Mouse (Mus musculus): ENCODE data around the gene Cntfr. TPM values are rescaled to one million over a fixed set of nuclear protein-coding genes. Genes with fewer than 3 reads are reported as not detected.

The Cntfr gene
- polyA plus RNA-seq, 1 experiment from 2014 or later = 33.0 TPM

DNA sequence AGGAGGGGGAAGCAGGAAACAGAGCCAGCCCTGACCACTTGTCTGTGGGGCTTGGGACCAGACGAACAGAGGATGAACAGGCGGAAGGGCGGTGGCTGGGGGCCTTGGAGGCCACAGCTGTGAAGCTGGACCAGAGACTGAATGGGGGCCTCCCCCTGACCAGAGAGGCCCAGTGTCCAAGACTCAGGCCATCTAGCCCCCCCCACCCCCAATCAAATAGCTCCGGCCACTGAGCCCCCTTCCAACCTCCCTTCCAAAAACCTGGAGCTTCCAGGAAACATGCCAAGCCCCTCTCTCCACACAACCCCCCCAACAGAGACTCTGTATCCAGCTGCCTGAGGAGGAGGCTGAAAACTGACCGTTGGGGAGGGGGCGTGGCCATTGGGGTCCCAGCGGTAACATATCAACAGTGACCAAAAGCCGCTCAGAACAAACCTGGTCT lies 24.3 kb downstream of the Cntfr start:
- Histone ChIP-seq H3K4me2 (peak overlapping the region; percentile 15; the same call in 1 of the 2 replicates), H3K4me1 (replicated peaks) (peaks cover 54% of the 10 kb centered on the region), H3K27me3 (no peaks in the 10 kb centered on the region), H3K36me3 (no peaks in the 10 kb centered on the region), H3K4me3 (no peak overlapping the region), H3K9ac (no peak overlapping the region), H3K9me3 (no peaks in the 10 kb centered on the region), H3K27ac (replicated peaks) (0 out of 2 replicates have a peak overlapping the region, but pooled peaks have one; percentile 28)
- no peak for ATAC-seq (ENCODE audit: low FRiP score, low read depth)
- WGBS = 37% methylated on average over 8 of the region's 8 CpGs

DNA sequence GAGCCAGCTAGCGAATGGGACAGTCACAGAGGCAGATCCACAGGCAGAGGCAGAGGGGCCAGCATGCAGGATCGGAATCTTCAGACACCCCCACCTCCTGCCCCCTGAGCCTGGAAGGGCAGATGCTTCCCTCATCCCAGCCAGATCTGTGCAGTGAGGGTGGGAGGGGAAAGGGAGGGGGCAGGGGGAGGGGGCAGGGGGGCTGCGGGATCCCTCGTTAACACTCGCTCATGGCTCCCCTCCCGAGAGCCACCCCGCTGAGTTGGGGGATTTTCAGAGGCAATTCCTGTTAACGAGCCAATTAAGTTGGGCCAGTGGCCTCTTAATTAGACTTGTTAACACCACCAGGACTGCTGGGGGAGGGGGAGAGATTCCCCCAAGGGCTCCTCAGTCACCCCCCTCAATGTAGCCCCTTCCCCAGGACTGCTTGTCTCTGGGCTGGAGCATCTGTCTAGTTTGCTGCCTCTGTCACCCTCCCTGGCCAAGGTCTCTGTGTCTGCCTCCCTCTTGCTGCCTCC lies 24.9 kb downstream of the Cntfr start:
- peak; percentile 39 for ATAC-seq (ENCODE audit: low FRiP score, low read depth)
- Histone ChIP-seq H3K27ac (replicated peaks) (0 out of 2 replicates have a peak overlapping the region, but pooled peaks have one; percentile 28), H3K27me3 (no peaks in the 10 kb centered on the region), H3K4me1 (replicated peaks) (peaks cover 49% of the 10 kb centered on the region), H3K4me2 (peak overlapping the region; percentile 15; the same call in 1 of the 2 replicates), H3K9me3 (no peaks in the 10 kb centered on the region), H3K4me3 (no peak overlapping the region), H3K9ac (no peak overlapping the region), H3K36me3 (no peaks in the 10 kb centered on the region)
- 12% methylated on average over 7 of the region's 8 CpGs for WGBS

DNA sequence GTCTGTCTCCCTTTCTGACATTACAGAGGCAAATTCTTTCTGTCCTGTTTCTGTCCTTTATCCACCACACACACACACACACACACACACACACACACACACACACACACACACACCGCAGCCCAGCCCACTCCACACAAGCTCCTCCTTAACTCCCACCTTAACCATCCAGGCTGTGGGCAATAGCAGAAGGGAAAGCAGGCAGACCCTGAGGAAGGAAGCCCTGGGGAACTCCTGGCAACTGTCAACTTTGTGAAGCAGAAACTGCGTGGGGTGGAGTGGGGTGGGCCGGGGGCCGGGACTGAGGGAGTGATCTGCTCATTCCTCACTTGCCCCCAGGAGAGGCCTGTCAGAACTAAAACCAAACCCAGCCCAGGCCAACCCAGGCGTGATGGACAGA lies 25.4 kb downstream of the Cntfr start:
- Histone ChIP-seq H3K27me3 (no peaks in the 10 kb centered on the region), H3K9me3 (no peaks in the 10 kb centered on the region), H3K4me3 (no peak overlapping the region), H3K4me2 (peak overlapping the region; percentile 15; the same call in 1 of the 2 replicates), H3K27ac (replicated peaks) (no peak overlapping the region), H3K4me1 (replicated peaks) (peaks cover 44% of the 10 kb centered on the region), H3K9ac (no peak overlapping the region), H3K36me3 (no peaks in the 10 kb centered on the region)
- 36% methylated on average over 5 of the region's 5 CpGs for WGBS
- no peak for ATAC-seq (ENCODE audit: low FRiP score, low read depth)

DNA sequence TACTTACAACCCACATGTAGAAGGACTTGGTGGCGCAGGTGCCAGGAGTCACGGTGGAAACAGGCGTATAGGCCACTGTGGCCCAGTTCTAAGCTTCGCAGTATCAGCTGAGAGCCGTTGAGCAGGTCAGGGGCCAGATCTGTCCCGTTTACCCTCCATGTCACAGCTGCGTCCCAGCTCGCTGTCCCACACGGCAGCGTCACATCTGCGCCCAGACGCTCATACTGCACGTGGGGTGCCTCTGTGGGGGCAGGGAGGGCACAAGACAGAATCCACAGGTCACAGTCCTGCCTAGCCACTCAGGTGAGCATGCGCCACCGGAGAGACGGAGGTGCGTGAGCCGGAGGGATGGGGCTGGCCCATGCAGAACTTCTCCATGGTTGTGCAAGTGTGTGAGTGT lies 26.1 kb downstream of the Cntfr start:
- Histone ChIP-seq H3K27ac (replicated peaks) (no peak overlapping the region), H3K9ac (no peak overlapping the region), H3K4me2 (no peak overlapping the region), H3K4me1 (replicated peaks) (peaks cover 37% of the 10 kb centered on the region), H3K27me3 (no peaks in the 10 kb centered on the region), H3K4me3 (no peak overlapping the region), H3K9me3 (no peaks in the 10 kb centered on the region), H3K36me3 (no peaks in the 10 kb centered on the region)
- ATAC-seq (ENCODE audit: low FRiP score, low read depth) = no peak
- WGBS = 82% methylated on average over 18 of the region's 18 CpGs

DNA sequence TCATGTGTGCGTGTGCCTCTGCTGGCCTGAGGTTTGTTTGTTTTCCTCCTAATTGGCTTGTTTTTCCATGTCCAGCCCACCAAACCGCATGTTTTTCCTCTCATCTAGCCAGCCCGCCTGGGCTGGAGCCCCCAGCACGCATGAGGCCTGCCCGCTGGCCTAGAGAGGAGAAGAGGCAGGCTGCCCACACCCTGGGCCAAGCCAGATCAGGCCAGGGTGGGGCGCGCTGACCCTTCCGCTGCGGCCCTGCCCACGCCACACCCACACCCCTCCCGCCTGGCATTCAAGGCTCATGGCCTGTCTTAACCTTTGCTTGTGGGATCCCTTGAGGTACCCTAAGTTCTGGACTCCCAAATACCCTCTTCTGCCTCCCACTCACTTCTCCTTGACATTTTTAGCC lies 30.2 kb downstream of the Cntfr start:
- 82% methylated on average over 11 of the region's 11 CpGs for WGBS
- no peak overlapping the region for H3K4me3 ChIP-seq
- no peak overlapping the region for H3K27ac ChIP-seq (replicated peaks)
- no peak for ATAC-seq (ENCODE audit: low FRiP score, low read depth)
- no peaks in the 10 kb centered on the region for H3K36me3 ChIP-seq
- no peaks in the 10 kb centered on the region for H3K9me3 ChIP-seq
- H3K4me1 ChIP-seq (replicated peaks) = peaks cover 34% of the 10 kb centered on the region
- no peaks in the 10 kb centered on the region for H3K27me3 ChIP-seq
- H3K4me2 ChIP-seq = no peak overlapping the region
- no peak overlapping the region for H3K9ac ChIP-seq

- ATAC-seq (ENCODE audit: low FRiP score, low read depth) = no peak; the same call in 1 of the 2 replicates
- Histone ChIP-seq H3K27ac (replicated peaks) (no peak overlapping the region), H3K4me1 (replicated peaks) (peaks cover 41% of the 10 kb centered on the region), H3K27me3 (no peaks in the 10 kb centered on the region), H3K4me3 (no peak overlapping the region), H3K9me3 (no peaks in the 10 kb centered on the region), H3K9ac (no peak overlapping the region), H3K4me2 (no peak overlapping the region), H3K36me3 (no peaks in the 10 kb centered on the region)
- WGBS = 14% methylated on average over 7 of the region's 8 CpGs
Measured at GRCm38 (mm10) chr4:41665009-41665675, 31.7 kb downstream of the Cntfr start.

- Histone ChIP-seq H3K36me3 (no peaks in the 10 kb centered on the region), H3K27me3 (no peaks in the 10 kb centered on the region), H3K4me2 (no peak overlapping the region), H3K9ac (no peak overlapping the region), H3K9me3 (no peaks in the 10 kb centered on the region), H3K4me1 (replicated peaks) (peaks cover 47% of the 10 kb centered on the region), H3K4me3 (no peak overlapping the region), H3K27ac (replicated peaks) (no peak overlapping the region)
- no peak for ATAC-seq (ENCODE audit: low FRiP score, low read depth)
- 55% methylated on average over 7 of the region's 7 CpGs for WGBS
Measured at GRCm38 (mm10) chr4:41664533-41664932, 32.4 kb downstream of the Cntfr start.

DNA sequence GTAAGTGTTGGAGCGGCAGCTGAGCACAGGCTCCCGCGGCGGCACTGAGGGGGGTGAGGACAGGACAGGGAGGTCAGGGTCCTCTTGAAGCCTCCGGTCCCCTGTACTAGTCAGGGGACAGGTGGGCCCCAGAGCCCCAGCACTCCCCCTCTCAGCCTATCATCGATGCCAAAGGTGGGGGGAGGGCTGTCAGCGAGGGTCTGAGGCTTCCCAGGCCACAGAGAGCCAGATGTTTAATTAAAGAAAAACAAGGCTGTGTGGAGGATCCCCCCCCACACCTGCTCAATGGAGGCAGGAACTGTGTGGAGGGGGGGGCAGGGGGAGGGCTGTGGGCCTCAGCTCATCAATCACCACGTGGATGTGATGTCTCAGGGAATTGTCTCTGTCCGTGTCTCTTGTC lies 33.3 kb downstream of the Cntfr start:
- ATAC-seq (ENCODE audit: low FRiP score, low read depth) = 0 out of 2 replicates have a peak, but pooled peaks have one; percentile 9
- H3K4me3 ChIP-seq = no peak overlapping the region
- H3K27ac ChIP-seq (replicated peaks) = no peak overlapping the region
- peaks cover 53% of the 10 kb centered on the region for H3K4me1 ChIP-seq (replicated peaks)
- H3K36me3 ChIP-seq = no peaks in the 10 kb centered on the region
- H3K4me2 ChIP-seq = no peak overlapping the region
- no peaks in the 10 kb centered on the region for H3K9me3 ChIP-seq
- 33% methylated on average over 9 of the region's 9 CpGs for WGBS
- H3K9ac ChIP-seq = no peak overlapping the region
- no peaks in the 10 kb centered on the region for H3K27me3 ChIP-seq

- Histone ChIP-seq H3K36me3 (no peaks in the 10 kb centered on the region), H3K4me2 (no peak overlapping the region), H3K9ac (no peak overlapping the region), H3K4me3 (no peak overlapping the region), H3K27me3 (no peaks in the 10 kb centered on the region), H3K27ac (replicated peaks) (no peak overlapping the region; the same call in 1 of the 2 replicates), H3K9me3 (no peaks in the 10 kb centered on the region), H3K4me1 (replicated peaks) (peaks cover 53% of the 10 kb centered on the region)
- 59% methylated on average over 11 of the region's 11 CpGs for WGBS
- no peak for ATAC-seq (ENCODE audit: low FRiP score, low read depth)
Measured at GRCm38 (mm10) chr4:41662723-41663122, 34.2 kb downstream of the Cntfr start.

DNA sequence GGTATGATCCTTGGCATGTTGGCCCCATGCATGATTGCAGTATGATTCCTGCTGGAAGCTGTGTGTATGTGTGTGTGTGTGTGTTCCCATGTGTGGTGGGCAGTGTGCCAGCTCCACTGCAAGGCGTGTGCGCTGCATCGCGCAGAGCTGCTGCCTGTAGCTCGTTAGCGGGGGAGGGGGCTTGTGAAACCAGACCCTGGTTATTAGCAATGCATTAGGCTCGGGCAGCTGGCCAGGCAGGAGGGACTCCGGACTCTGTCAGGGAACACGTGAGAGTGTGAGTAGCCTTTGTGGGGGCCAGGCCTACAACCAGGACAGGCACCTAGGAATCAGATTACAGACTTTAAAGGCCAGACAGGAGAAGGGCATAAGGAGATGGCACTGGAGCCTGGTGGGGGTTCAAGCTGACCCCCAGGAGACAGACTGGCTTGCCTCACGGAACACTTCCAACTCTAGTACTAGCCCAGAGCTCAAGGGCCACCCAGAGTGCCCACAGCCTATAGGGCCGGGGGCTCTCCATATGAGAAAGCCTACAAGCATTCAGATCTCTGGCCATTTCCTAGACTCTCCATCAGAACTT lies 35.9 kb downstream of the Cntfr start:
- no peak overlapping the region for H3K4me3 ChIP-seq
- no peaks in the 10 kb centered on the region for H3K27me3 ChIP-seq
- H3K27ac ChIP-seq (replicated peaks) = no peak overlapping the region
- no peaks in the 10 kb centered on the region for H3K9me3 ChIP-seq
- no peaks in the 10 kb centered on the region for H3K36me3 ChIP-seq
- peaks cover 53% of the 10 kb centered on the region for H3K4me1 ChIP-seq (replicated peaks)
- ATAC-seq (ENCODE audit: low FRiP score, low read depth) = no peak
- H3K4me2 ChIP-seq = no peak overlapping the region
- WGBS = 25% methylated on average over 11 of the region's 11 CpGs
- no peak overlapping the region for H3K9ac ChIP-seq

DNA sequence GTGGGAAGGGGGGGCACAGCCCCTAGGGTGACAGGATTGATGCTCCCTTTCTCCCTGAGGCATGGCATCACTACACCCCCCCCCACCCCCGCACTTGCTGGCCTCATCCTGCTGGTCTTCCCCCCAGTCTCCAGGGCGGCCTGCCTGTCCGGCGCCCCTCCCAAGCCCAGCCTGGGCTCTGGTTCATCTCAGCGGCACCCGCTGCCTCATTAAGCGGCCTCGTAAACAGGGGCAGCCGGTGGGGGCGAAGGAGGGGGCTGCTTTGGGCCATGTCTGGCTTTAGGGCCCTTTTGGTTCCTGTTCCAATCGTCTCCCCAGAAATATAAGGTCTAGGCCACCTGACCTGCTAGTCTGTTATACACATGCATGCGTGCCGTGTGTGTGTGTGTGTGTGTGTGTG lies 37.3 kb downstream of the Cntfr start:
- Histone ChIP-seq H3K9ac (no peak overlapping the region), H3K4me1 (replicated peaks) (peaks cover 42% of the 10 kb centered on the region), H3K4me3 (no peak overlapping the region), H3K4me2 (no peak overlapping the region), H3K36me3 (no peaks in the 10 kb centered on the region), H3K27ac (replicated peaks) (no peak overlapping the region), H3K9me3 (no peaks in the 10 kb centered on the region), H3K27me3 (no peaks in the 10 kb centered on the region)
- WGBS = 62% methylated on average over 13 of the region's 13 CpGs
- ATAC-seq (ENCODE audit: low FRiP score, low read depth) = no peak

DNA sequence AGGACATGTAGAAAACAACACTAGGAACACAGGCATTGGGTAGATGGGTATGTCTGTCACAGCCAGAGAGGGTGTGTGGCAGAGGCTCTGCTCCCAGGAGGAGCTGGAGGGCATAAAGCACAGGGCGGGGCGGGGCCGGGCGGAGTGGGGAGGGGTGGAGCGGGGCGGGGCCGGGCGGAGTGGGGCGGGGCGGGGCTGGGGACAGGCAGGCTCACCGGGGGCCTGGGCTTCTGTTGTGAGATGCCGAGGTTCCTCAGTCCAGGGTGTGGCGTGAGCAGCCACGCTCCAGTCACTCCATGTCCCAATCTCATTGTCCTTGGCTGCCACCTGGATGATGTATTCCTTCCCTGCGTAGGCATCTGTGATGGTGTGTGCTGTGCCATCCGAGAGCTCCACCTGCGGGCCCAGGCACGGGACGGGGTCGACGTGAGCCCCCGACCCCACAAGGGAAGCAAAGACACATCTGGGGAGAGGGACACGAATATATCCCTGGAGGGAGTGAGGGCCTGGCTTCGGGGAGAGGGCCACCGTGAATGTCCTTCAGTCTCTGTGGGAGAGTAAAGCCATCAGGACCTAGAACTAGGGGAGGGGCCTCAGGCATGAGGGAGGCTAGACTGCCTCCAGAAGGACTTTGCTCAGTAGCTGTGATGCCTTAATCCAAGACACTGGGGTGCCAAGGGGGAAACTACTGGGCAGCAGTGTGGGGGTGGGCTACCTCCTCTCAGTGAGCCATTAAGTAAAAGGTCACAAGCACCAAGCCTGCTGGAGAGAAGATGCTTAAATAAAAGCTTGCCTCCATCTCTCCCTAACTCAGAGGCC lies 38.1 kb downstream of the Cntfr start:
- WGBS = 23% methylated on average over 25 of the region's 25 CpGs
- no peak overlapping the region for H3K4me2 ChIP-seq
- no peaks in the 10 kb centered on the region for H3K9me3 ChIP-seq
- ATAC-seq (ENCODE audit: low FRiP score, low read depth) = no peak
- H3K27me3 ChIP-seq = no peaks in the 10 kb centered on the region
- H3K4me3 ChIP-seq = no peak overlapping the region
- peaks cover 37% of the 10 kb centered on the region for H3K4me1 ChIP-seq (replicated peaks)
- no peak overlapping the region for H3K27ac ChIP-seq (replicated peaks)
- H3K9ac ChIP-seq = no peak overlapping the region
- H3K36me3 ChIP-seq = no peaks in the 10 kb centered on the region
